Mouse (Mus musculus) CH12.LX (cell line): ENCODE data around the gene Nup35. TPM values are rescaled to one million over a fixed set of nuclear protein-coding genes. Genes with fewer than 3 reads are reported as not detected.

Source experiments
- DNase-seq: peaks from one replicate; pipeline ENCODE4 v3.0.0-alpha.2; 2013; ENCODE audit errors: extremely low read depth
- H3K27ac ChIP-seq: 2 replicates; pipeline ENCODE4 v1.5.1; 2012; ENCODE audit warnings: low read depth, mild to moderate bottlenecking, control low read depth, moderate library complexity; ENCODE audit not compliant: insufficient read depth
- H3K27me3 ChIP-seq: replicated peaks from 2 replicates; pipeline ENCODE3; 2012; ENCODE audit warnings: inconsistent platforms
- H3K36me3 ChIP-seq, 2 experiments: replicated peaks in 1 of 2; 2 replicates each; pipeline versions ENCODE3 to v1.6.1; 2012; ENCODE audit warnings: inconsistent platforms in 1 of 2, low read length in 1 of 2, mild to moderate bottlenecking in 1 of 2, mixed read lengths in 1 of 2, moderate library complexity in 1 of 2; ENCODE audit not compliant: control insufficient read depth in 1 of 2, insufficient read depth in 1 of 2
- H3K4me1 ChIP-seq, 2 experiments: 2 replicates each; pipeline ENCODE4 v1.6.1; 2012; ENCODE audit warnings: inconsistent platforms in 1 of 2, moderate library complexity in 1 of 2; ENCODE audit not compliant: insufficient read depth in 2 of 2, control insufficient read depth in 1 of 2
- H3K4me2 ChIP-seq: 2 replicates; pipeline ENCODE4 v1.6.1; 2012; ENCODE audit warnings: low read depth, mild to moderate bottlenecking, control low read depth; ENCODE audit not compliant: poor library complexity, insufficient read depth, severe bottlenecking
- H3K4me3 ChIP-seq, 3 experiments: fragments of 150-350 bp in 1 of 3; sonication (generic) in 1 of 3; replicated peaks in 1 of 3; 2 replicates each; pipeline versions ENCODE3 to v1.5.1; 2011 to 2012; ENCODE audit warnings: low read depth in 2 of 3, low read length in 2 of 3, mild to moderate bottlenecking in 2 of 3, moderate library complexity in 2 of 3, control low read depth in 1 of 3, improper control_type of control experiment in 1 of 3, inconsistent platforms in 1 of 3, mixed read lengths in 1 of 3; ENCODE audit not compliant: poor library complexity in 1 of 3
- H3K79me2 ChIP-seq: replicated peaks from 2 replicates; pipeline ENCODE4 v1.6.1; 2012; ENCODE audit warnings: mild to moderate bottlenecking, moderate library complexity; ENCODE audit not compliant: control insufficient read depth, poor library complexity, insufficient read depth, severe bottlenecking; ENCODE audit errors: extremely low read depth
- H3K9ac ChIP-seq: 2 replicates; pipeline ENCODE4 v1.6.1; 2012; ENCODE audit warnings: low read depth, mild to moderate bottlenecking, control low read depth, moderate library complexity; ENCODE audit not compliant: insufficient read depth
- H3K9me3 ChIP-seq: replicated peaks from 2 replicates; pipeline ENCODE3; 2012; ENCODE audit warnings: low read length, inconsistent platforms, mixed read lengths
- BHLHE40 ChIP-seq: IDR thresholded peaks from 2 replicates; pipeline ENCODE4 v1.6.1; 2011; ENCODE audit warnings: mild to moderate bottlenecking, low read depth, low read length, improper control_type of control experiment
- CHD2 ChIP-seq: IDR thresholded peaks from 2 replicates; pipeline ENCODE4 v1.6.1; 2011; ENCODE audit warnings: low read length, improper control_type of control experiment
- CTCF ChIP-seq, 2 experiments: IDR thresholded peaks in 1 of 2; conservative IDR thresholded peaks in 1 of 2; 2 replicates each; pipeline ENCODE4 v1.5.1; 2011 to 2012; ENCODE audit warnings: low read depth in 2 of 2, low read length in 2 of 2, improper control_type of control experiment in 1 of 2, inconsistent platforms in 1 of 2, mild to moderate bottlenecking in 1 of 2, moderate library complexity in 1 of 2
- HCFC1 ChIP-seq: IDR thresholded peaks from 2 replicates; pipeline ENCODE4 v1.6.1; 2012; ENCODE audit warnings: low read depth, mild to moderate bottlenecking, inconsistent platforms, low read length, improper control_type of control experiment
- IRF4 ChIP-seq: IDR thresholded peaks from 2 replicates; pipeline ENCODE4 v1.6.1; 2014; ENCODE audit warnings: low read depth, mild to moderate bottlenecking, inconsistent platforms, low read length, improper control_type of control experiment
- JUN ChIP-seq: IDR thresholded peaks from 2 replicates; pipeline ENCODE4 v1.6.1; 2011; ENCODE audit warnings: low read depth, mild to moderate bottlenecking, low read length, improper control_type of control experiment, moderate library complexity; ENCODE audit not compliant: insufficient read depth
- JUND ChIP-seq: conservative IDR thresholded peaks from 2 replicates; pipeline ENCODE4 v1.6.1; 2011; ENCODE audit warnings: low read depth, low read length, improper control_type of control experiment
- MAX ChIP-seq: IDR thresholded peaks from 2 replicates; pipeline ENCODE4 v1.6.1; 2011; ENCODE audit warnings: low read length, improper control_type of control experiment
- MYC ChIP-seq: IDR thresholded peaks from 2 replicates; pipeline ENCODE4 v1.6.1; 2011; ENCODE audit warnings: low read depth, mild to moderate bottlenecking, improper control_type of control experiment, low read length
- POLR2A ChIP-seq: IDR thresholded peaks from 2 replicates; pipeline ENCODE4 v1.6.1; 2011; ENCODE audit warnings: low read depth, mild to moderate bottlenecking, improper control_type of control experiment, low read length
- POLR2AphosphoS2 ChIP-seq: IDR thresholded peaks from 2 replicates; pipeline ENCODE4 v1.6.1; 2011; ENCODE audit warnings: low read depth, low read length, improper control_type of control experiment
- RAD21 ChIP-seq: IDR thresholded peaks from 2 replicates; pipeline ENCODE4 v1.6.1; 2011; ENCODE audit warnings: low read depth, mild to moderate bottlenecking, low read length, improper control_type of control experiment, moderate library complexity
- SMC3 ChIP-seq: IDR thresholded peaks from 2 replicates; pipeline ENCODE4 v1.6.1; 2011; ENCODE audit warnings: low read depth, low read length, improper control_type of control experiment
- TBP ChIP-seq: conservative IDR thresholded peaks from 2 replicates; pipeline ENCODE4 v1.6.1; 2011; ENCODE audit warnings: low read depth, low read length, improper control_type of control experiment
- TCF12 ChIP-seq: IDR thresholded peaks from 2 replicates; pipeline ENCODE4 v1.6.1; 2014; ENCODE audit warnings: low read depth, mild to moderate bottlenecking, inconsistent platforms, low read length, improper control_type of control experiment
- UBTF ChIP-seq: IDR thresholded peaks from 2 replicates; pipeline ENCODE4 v1.6.1; 2012; ENCODE audit warnings: low read depth, mild to moderate bottlenecking, inconsistent platforms, low read length, improper control_type of control experiment, moderate library complexity
- ZC3H11A ChIP-seq: IDR thresholded peaks from 2 replicates; pipeline ENCODE4 v1.6.1; 2012; ENCODE audit warnings: low read depth, mild to moderate bottlenecking, inconsistent platforms, low read length, improper control_type of control experiment
- ZKSCAN1 ChIP-seq: IDR thresholded peaks from 2 replicates; pipeline ENCODE4 v1.6.1; 2012; ENCODE audit warnings: low read depth, inconsistent platforms, low read length, improper control_type of control experiment, borderline replicate concordance
- dilution Hi-C: fragments of 300-500 bp; cut with MboI; formaldehyde crosslinking; loops from 2 replicates; pipeline ENCODE4 v1.14.3; 2020; ENCODE audit warnings: low sequenced_read_pairs; ENCODE audit not compliant: extremely low pct_unique_long_range_greater_than_20kb, extremely low pct_ligation_motif_present
- in situ Hi-C: fragments of 300-500 bp; cut with MboI; formaldehyde crosslinking; loops from 3 replicates; pipeline ENCODE4 v1.14.3; 2019; ENCODE audit warnings: low sequenced_read_pairs, low pct_ligation_motif_present, low pct_unique_long_range_greater_than_20kb, mixed read lengths
- polyA plus RNA-seq: library from polyadenylated mRNA; unstranded; fragments of >175 nt; gene quantifications from 2 replicates; pipeline ENCODE4 v1.2.1, GENCODE M21; 2012; ENCODE audit warnings: low read depth; ENCODE audit not compliant: insufficient read length
- total RNA-seq, 2 experiments: library from RNA; depleted of rRNA; stranded (reverse); fragments of 300-350 nt in 1 of 2; fragments of >200 nt in 1 of 2; gene quantifications; 2 replicates each; pipeline ENCODE4 v1.2.3; 2012 to 2014

The Nup35 gene
- total and polyA plus RNA-seq, 3 experiments, result 37.9 to 161 (median 53.2) TPM

DNA sequence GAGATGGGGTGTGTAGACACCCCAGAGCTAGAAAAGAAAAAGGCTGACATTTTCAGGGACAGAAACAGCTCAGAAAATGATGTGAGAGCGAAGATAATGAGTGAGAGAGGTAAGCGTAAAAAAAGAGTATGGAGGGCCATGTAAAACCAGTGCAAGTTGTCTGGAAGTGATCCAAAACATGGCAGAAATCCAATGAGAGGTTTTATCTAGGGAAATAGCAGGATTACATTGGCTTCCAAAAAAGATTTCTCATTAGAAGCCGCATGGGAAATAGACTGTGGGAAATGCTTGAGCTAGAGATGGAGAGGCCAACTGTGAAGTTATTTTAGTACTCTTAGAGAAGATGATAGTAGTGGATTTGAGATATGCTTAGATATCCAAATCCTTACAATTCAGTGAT lies 4.9 kb downstream of the Nup35 start:
- in situ Hi-C loops, result no loop called here
- no peaks in the 10 kb centered on the region for H3K27me3 ChIP-seq

GRCm38 (mm10) chr2:80624523-80624922 lies 7.5 kb downstream of the Nup35 start:
- dilution Hi-C loops, result no loop called here
- Histone ChIP-seq H3K4me1 (peaks cover 0 to 1% of the 10 kb centered on the region in 2 experiments; a peak in 2 of 4 replicates), H3K9ac (no peak overlapping the region), H3K27me3 (no peaks in the 10 kb centered on the region), H3K9me3 (no peaks in the 10 kb centered on the region), H3K27ac (no peak overlapping the region), H3K79me2 (no peaks in the 10 kb centered on the region), H3K4me2 (no peak overlapping the region), H3K36me3 (peaks cover 12 to 59% of the 10 kb centered on the region in 2 experiments), H3K4me3 (no peak overlapping the region)
- in situ Hi-C loops, result no loop called here
- TF ChIP-seq JUND (no peak), UBTF (no peak), IRF4 (no peak), JUN (no peak), SMC3 (no peak), ZC3H11A (no peak), ZKSCAN1 (no peak), MYC (no peak), POLR2AphosphoS2 (no peak), RAD21 (no peak), MAX (no peak)
- DNase-seq, result no peak

More for the DNA sequence above, 4.9 kb downstream of the Nup35 start:
- no peak overlapping the region for H3K27ac ChIP-seq
- H3K79me2 ChIP-seq, result no peaks in the 10 kb centered on the region
- peaks cover 11 to 49% of the 10 kb centered on the region in 2 experiments for H3K36me3 ChIP-seq
- no peak overlapping the region for H3K4me3 ChIP-seq
- no peak for DNase-seq
- dilution Hi-C loops, result no loop called here
- peaks cover 0 to 11% of the 10 kb centered on the region in 2 experiments; a peak in 2 of 4 replicates for H3K4me1 ChIP-seq
- no peaks in the 10 kb centered on the region for H3K9me3 ChIP-seq
- no peak overlapping the region for H3K9ac ChIP-seq
- TF ChIP-seq CTCF (conservative IDR thresholded peaks at IDR 0.05 in 1 of 2, IDR thresholded peaks at IDR 0.05 in 1 of 2; ENCODE audit: low read depth in 2 of 2, low read length in 2 of 2) (no peak), TBP (no peak), CHD2 (no peak), IRF4 (no peak), ZKSCAN1 (no peak), UBTF (no peak), POLR2A (no peak), TCF12 (no peak), HCFC1 (no peak), MAX (no peak), JUN (no peak), BHLHE40 (no peak)
- no peak overlapping the region for H3K4me2 ChIP-seq
